Mouse (Mus musculus): Measurements from ENCODE around the gene Cul7.
A peak's percentile ranks its signal among the peaks of the same experiment; 100 is the strongest.

Gene Cul7

GRCm38 (mm10) chr17:46673850-46674529 is 23.9 kb downstream of the Cul7 start, which contains the start of gene Rrp36:
Rrp36 (minus strand) TSS chr17:46674352.
- peak; percentile 79 to 85 for DNase-seq (ENCODE audit: low spot score in 2 of 2)

- no peak for DNase-seq (ENCODE audit: low spot score in 2 of 2)
Observed at GRCm38 (mm10) chr17:46674530-46675283, 24.6 kb downstream of the Cul7 start.

GRCm38 (mm10) chr17:46678416-46678815 is 28.3 kb downstream of the Cul7 start, which contains the start of gene Mea1:
Mea1 (plus strand) TSS chr17:46678793.
- no peak for DNase-seq (ENCODE audit: low spot score in 2 of 2)

- DNase-seq (ENCODE audit: low spot score in 2 of 2): no peak
Observed at GRCm38 (mm10) chr17:46678911-46679310, 28.8 kb downstream of the Cul7 start.

GRCm38 (mm10) chr17:46679843-46680759 is 30.0 kb downstream of the Cul7 start:
- DNase-seq (ENCODE audit: low spot score in 2 of 2): peak in 1 of 2 experiments; percentile 37

- peak; percentile 94 to 95 for DNase-seq (ENCODE audit: low spot score in 2 of 2)
Observed at GRCm38 (mm10) chr17:46680760-46681373, 30.7 kb downstream of the Cul7 start, which contains the start of gene Klhdc3. Klhdc3 (minus strand) TSS chr17:46680914.

GRCm38 (mm10) chr17:46681466-46682118 is 31.5 kb downstream of the Cul7 start:
- no peak for DNase-seq (ENCODE audit: low spot score in 2 of 2)

- DNase-seq (ENCODE audit: low spot score in 2 of 2): no peak
Observed at GRCm38 (mm10) chr17:46682654-46683389, 32.7 kb downstream of the Cul7 start.

GRCm38 (mm10) chr17:46685913-46686312 is 35.8 kb downstream of the Cul7 start:
- no peak for DNase-seq (ENCODE audit: low spot score in 2 of 2)

GRCm38 (mm10) chr17:46690665-46691064 is 40.5 kb downstream of the Cul7 start:
- no peak for DNase-seq (ENCODE audit: low spot score in 2 of 2)

- no peak for DNase-seq (ENCODE audit: low spot score in 2 of 2)
Observed at GRCm38 (mm10) chr17:46691390-46691789, 41.3 kb downstream of the Cul7 start.

GRCm38 (mm10) chr17:46694517-46695063 is 44.5 kb downstream of the Cul7 start:
- DNase-seq (ENCODE audit: low spot score in 2 of 2): no peak

GRCm38 (mm10) chr17:46698515-46698914 is 48.4 kb downstream of the Cul7 start:
- DNase-seq (ENCODE audit: low spot score in 2 of 2): no peak

GRCm38 (mm10) chr17:46699245-46699644 is 49.1 kb downstream of the Cul7 start:
- no peak for DNase-seq (ENCODE audit: low spot score in 2 of 2)

GRCm38 (mm10) chr17:46699912-46700311 is 49.8 kb downstream of the Cul7 start:
- no peak for DNase-seq (ENCODE audit: low spot score in 2 of 2)

GRCm38 (mm10) chr17:46701489-46701888 is 51.4 kb downstream of the Cul7 start:
- no peak for DNase-seq (ENCODE audit: low spot score in 2 of 2)

- no peak for DNase-seq (ENCODE audit: low spot score in 2 of 2)
Observed at GRCm38 (mm10) chr17:46702100-46702499, 52.0 kb downstream of the Cul7 start.

- DNase-seq (ENCODE audit: low spot score in 2 of 2): no peak
Observed at GRCm38 (mm10) chr17:46702506-46702905, 52.4 kb downstream of the Cul7 start.

GRCm38 (mm10) chr17:46703971-46704886 is 54.1 kb downstream of the Cul7 start:
- DNase-seq (ENCODE audit: low spot score in 2 of 2): no peak

Measured in frontal cortex, postnatal 14 days (tissue).